Mouse (Mus musculus) spleen, adult 2 months (tissue): Measurements from ENCODE around the gene Epha4. TPM values are rescaled to one million over a fixed set of nuclear protein-coding genes. Genes with fewer than 3 reads are reported as not detected.

Experiments used
- DNase-seq, 2 experiments: peaks; one replicate each; pipeline versions ENCODE4 v3.0.0 to v3.0.0-alpha.2; 2012 to 2021; ENCODE audit warnings: low spot score in 2 of 2, low read depth in 1 of 2
- H3K27ac ChIP-seq: fragments of 200-500 bp; 2 replicates; pipeline ENCODE4 v1.5.1; 2012; ENCODE audit warnings: low read length, inconsistent platforms; ENCODE audit not compliant: insufficient read depth
- H3K27me3 ChIP-seq: fragments of 200-500 bp; 2 replicates; pipeline ENCODE4 v1.6.1; 2012; ENCODE audit warnings: mild to moderate bottlenecking, moderate library complexity, low read length, inconsistent platforms; ENCODE audit not compliant: control insufficient read depth, insufficient read depth
- H3K36me3 ChIP-seq: fragments of 200-500 bp; 2 replicates; pipeline ENCODE4 v1.6.1; 2012; ENCODE audit warnings: mild to moderate bottlenecking, low read length, inconsistent platforms; ENCODE audit not compliant: control insufficient read depth, insufficient read depth
- H3K4me1 ChIP-seq: fragments of 200-500 bp; 2 replicates; pipeline ENCODE4 v1.6.1; 2011; ENCODE audit warnings: inconsistent platforms; ENCODE audit not compliant: control insufficient read depth, insufficient read depth, insufficient read length
- H3K4me3 ChIP-seq: fragments of 200-500 bp; 2 replicates; pipeline ENCODE4 v1.5.1; 2011; ENCODE audit warnings: mild to moderate bottlenecking, inconsistent platforms; ENCODE audit not compliant: insufficient read depth, insufficient read length; ENCODE audit errors: extremely low read depth
- CTCF ChIP-seq: fragments of 200-500 bp; IDR thresholded peaks from 2 replicates; pipeline ENCODE4 v1.5.1; 2011; ENCODE audit warnings: mild to moderate bottlenecking, inconsistent platforms; ENCODE audit not compliant: insufficient read depth, insufficient read length, insufficient replicate concordance; ENCODE audit errors: extremely low read depth
- POLR2A ChIP-seq: fragments of 200-500 bp; IDR thresholded peaks from 2 replicates; pipeline ENCODE4 v1.6.1; 2011; ENCODE audit warnings: low read depth, low read length, inconsistent platforms
- WGBS: fragments of 180-500 bp; shearing (Covaris S2); methylation state at CpG from one replicate; pipeline ENCODE4 v1.1.7; 2018; 5-methylcytosine and 5-hydroxymethylcytosine counted together
- polyA plus RNA-seq: library from polyadenylated mRNA; depleted of rRNA; stranded (reverse); fragments of >200 nt; gene quantifications from 2 replicates; pipeline ENCODE4 v1.2.3, GENCODE M21; 2012

Epha4 gene
- polyA plus RNA-seq, 1 experiment: 0.36 TPM

DNA sequence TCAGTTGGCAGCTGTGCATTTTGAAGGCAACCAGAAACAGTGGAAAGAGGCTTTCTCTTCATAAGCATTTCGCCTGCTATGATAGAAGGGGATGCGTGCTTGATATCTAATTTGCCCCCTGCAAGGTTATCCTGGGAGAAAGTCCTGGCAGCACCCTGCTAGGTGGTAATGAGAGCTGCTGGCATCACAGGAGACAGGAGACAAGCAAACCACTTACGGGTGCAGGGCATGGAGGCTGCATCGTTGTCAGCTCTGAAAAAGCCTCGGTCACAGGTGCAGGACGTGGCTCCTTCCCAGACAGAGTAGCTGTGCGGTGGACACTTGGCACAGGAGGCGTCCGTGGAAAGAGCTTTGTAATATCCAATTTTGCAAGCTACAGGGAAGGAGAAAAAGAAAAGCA is 70.2 kb downstream of the Epha4 start:
- Histone ChIP-seq H3K27ac (no peak overlapping the region), H3K4me3 (no peak overlapping the region), H3K4me1 (no peaks in the 10 kb centered on the region), H3K36me3 (no peaks in the 10 kb centered on the region), H3K27me3 (no peaks in the 10 kb centered on the region)
- TF ChIP-seq POLR2A: no peak
- no peak for TF ChIP-seq CTCF
- DNase-seq: no peak
- 90% methylated on average over 9 of the region's 9 CpGs for WGBS

DNA sequence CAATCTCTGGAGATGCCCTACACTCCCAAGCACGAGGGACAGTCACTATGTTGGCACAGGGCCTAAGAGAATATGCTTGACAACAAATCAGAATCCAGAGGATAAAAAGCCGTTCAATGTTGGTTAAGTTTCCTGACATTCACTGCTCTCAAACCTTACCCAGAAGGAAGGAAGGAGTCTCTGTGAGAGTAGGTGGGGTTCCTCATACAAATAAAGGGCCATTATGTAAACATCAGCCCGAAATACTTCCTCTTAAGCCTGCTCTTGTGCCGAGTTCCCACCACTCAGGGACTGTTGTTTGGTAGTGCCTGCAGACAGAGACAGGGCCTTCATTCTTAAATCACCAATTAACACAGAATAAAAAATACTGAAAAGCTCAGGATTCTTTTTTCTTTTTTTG is 72.9 kb downstream of the Epha4 start:
- Histone ChIP-seq H3K27me3 (no peaks in the 10 kb centered on the region), H3K4me3 (no peak overlapping the region), H3K27ac (no peak overlapping the region), H3K4me1 (no peaks in the 10 kb centered on the region), H3K36me3 (no peaks in the 10 kb centered on the region)
- no peak for TF ChIP-seq CTCF
- TF ChIP-seq POLR2A: no peak
- WGBS: 7% methylated on average over 4 of the region's 4 CpGs
- DNase-seq: no peak

DNA sequence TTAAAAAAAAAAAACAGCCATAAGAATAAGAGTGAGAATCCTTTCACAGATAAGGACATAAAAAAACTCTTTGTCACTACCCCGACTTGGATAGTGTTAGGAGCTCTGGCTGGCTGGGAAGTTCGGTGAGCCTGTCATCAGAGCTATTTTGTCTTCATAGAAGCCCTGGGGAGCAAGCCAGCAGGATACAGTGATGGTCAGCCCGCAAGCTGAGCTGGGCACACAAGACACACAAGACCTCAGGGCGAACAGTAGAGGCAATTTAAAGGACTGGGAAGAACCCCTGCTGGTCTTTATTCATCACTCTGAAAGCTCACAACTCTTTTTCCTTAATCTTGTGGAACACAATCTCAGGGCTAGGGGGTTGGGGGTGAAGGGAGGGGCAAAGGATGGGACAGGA is 73.5 kb downstream of the Epha4 start:
- Histone ChIP-seq H3K27me3 (no peaks in the 10 kb centered on the region), H3K4me1 (no peaks in the 10 kb centered on the region), H3K27ac (no peak overlapping the region), H3K4me3 (no peak overlapping the region), H3K36me3 (no peaks in the 10 kb centered on the region)
- 76% methylated on average over 4 of the region's 4 CpGs for WGBS
- DNase-seq: no peak
- no peak for TF ChIP-seq CTCF
- no peak for TF ChIP-seq POLR2A

- TF ChIP-seq POLR2A (no peak), CTCF (no peak)
- no peak overlapping the region for H3K4me3 ChIP-seq
- no peak overlapping the region for H3K27ac ChIP-seq
- 91% methylated on average over 10 of the region's 10 CpGs for WGBS
- no peaks in the 10 kb centered on the region for H3K36me3 ChIP-seq
- no peaks in the 10 kb centered on the region for H3K4me1 ChIP-seq
- no peak for DNase-seq
- H3K27me3 ChIP-seq: no peaks in the 10 kb centered on the region
These were observed 74.4 kb downstream of the Epha4 start for GRCm38 (mm10) chr1:77440512-77440911.

DNA sequence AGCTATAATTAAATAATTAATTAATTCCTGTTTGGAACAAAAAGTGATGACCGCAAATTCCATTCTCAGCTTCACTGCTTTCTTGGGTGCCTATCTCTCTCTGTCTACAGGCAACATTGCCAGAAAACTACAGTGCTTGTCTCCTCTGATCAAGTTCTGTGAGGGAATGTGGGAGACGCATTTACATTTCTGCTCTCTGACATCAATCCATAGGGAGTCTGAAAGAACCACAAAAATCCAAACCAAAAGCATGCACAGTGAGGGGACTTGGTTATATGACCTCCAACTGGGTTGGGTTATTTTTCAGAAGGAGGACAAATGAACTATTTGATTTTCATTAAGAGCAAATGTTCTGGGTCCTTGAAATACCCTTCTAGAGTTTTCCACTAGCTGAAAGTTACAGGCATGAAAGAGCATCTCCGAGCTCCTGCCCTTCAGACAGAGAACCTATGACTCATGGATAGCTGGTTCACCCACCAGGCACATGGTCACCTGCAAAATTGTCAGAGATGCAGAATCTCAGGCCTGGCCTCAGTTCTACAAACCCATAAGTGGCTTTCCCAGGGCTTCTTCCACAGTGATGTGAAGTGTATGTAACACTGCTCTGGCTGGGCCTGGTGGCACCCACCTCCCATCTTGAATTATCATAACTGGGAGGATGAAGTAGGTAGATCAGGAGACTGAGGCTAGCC is 75.4 kb downstream of the Epha4 start:
- no peaks in the 10 kb centered on the region for H3K27me3 ChIP-seq
- H3K36me3 ChIP-seq: no peaks in the 10 kb centered on the region
- H3K4me3 ChIP-seq: no peak overlapping the region
- no peak for TF ChIP-seq POLR2A
- TF ChIP-seq CTCF: no peak
- H3K4me1 ChIP-seq: no peaks in the 10 kb centered on the region
- 91% methylated on average over 3 of the region's 3 CpGs for WGBS
- no peak overlapping the region for H3K27ac ChIP-seq
- DNase-seq: no peak

- WGBS: 17% methylated on average over 4 of the region's 4 CpGs
- no peaks in the 10 kb centered on the region for H3K36me3 ChIP-seq
- no peak for DNase-seq
- no peak overlapping the region for H3K4me3 ChIP-seq
- no peak for TF ChIP-seq POLR2A
- no peak for TF ChIP-seq CTCF
- no peaks in the 10 kb centered on the region for H3K4me1 ChIP-seq
- no peak overlapping the region for H3K27ac ChIP-seq
- H3K27me3 ChIP-seq: no peaks in the 10 kb centered on the region
These were observed 76.2 kb downstream of the Epha4 start for GRCm38 (mm10) chr1:77438639-77439038.

GRCm38 (mm10) chr1:77437881-77438610 is 76.8 kb downstream of the Epha4 start:
- no peak for DNase-seq
- 82% methylated on average over 10 of the region's 10 CpGs for WGBS
- H3K4me3 ChIP-seq: no peak overlapping the region
- H3K36me3 ChIP-seq: no peaks in the 10 kb centered on the region
- H3K4me1 ChIP-seq: no peaks in the 10 kb centered on the region
- no peak overlapping the region for H3K27ac ChIP-seq
- TF ChIP-seq POLR2A (no peak), CTCF (no peak)
- no peaks in the 10 kb centered on the region for H3K27me3 ChIP-seq
